Mouse (Mus musculus): ENCODE measurements around the gene Xab2. TPM values are rescaled to one million over a fixed set of nuclear protein-coding genes. Genes with fewer than 3 reads are reported as not detected.

Xab2 gene
- polyA plus RNA-seq, 1 experiment: 66.6 TPM

GRCm38 (mm10) chr8:3648990-3649389, 27.9 kb upstream of the Xab2 start:
- H3K4me1 ChIP-seq (ENCODE audit: control insufficient read depth, insufficient read depth, low read length): no peaks in the 10 kb centered on the region
- H3K4me3 ChIP-seq (replicated peaks; ENCODE audit: extremely low read depth, low read depth, low read length): no peak overlapping the region
- DNase-seq: no peak
- TF ChIP-seq POLR2A (IDR thresholded peaks at IDR 0.05; ENCODE audit: borderline replicate concordance, extremely low read depth, low read depth, low read length) (no peak), CTCF (IDR thresholded peaks at IDR 0.05; ENCODE audit: insufficient read depth, low read length) (no peak)
- WGBS: 29% methylated on average over 1 of the region's 1 CpGs

- 55% methylated on average over 2 of the region's 2 CpGs for WGBS
- DNase-seq: no peak
- TF ChIP-seq CTCF (IDR thresholded peaks at IDR 0.05; ENCODE audit: insufficient read depth, low read length) (no peak), POLR2A (IDR thresholded peaks at IDR 0.05; ENCODE audit: borderline replicate concordance, extremely low read depth, low read depth, low read length) (no peak)
- H3K4me1 ChIP-seq (ENCODE audit: control insufficient read depth, insufficient read depth, low read length): no peaks in the 10 kb centered on the region
- no peak overlapping the region for H3K4me3 ChIP-seq (replicated peaks; ENCODE audit: extremely low read depth, low read depth, low read length)
These were observed 27.2 kb upstream of the Xab2 start for GRCm38 (mm10) chr8:3648268-3648667.

- TF ChIP-seq POLR2A (IDR thresholded peaks at IDR 0.05; ENCODE audit: borderline replicate concordance, extremely low read depth, low read depth, low read length) (no peak), CTCF (IDR thresholded peaks at IDR 0.05; ENCODE audit: insufficient read depth, low read length) (no peak)
- WGBS: 66% methylated on average over 4 of the region's 4 CpGs
- Histone ChIP-seq H3K4me3 (replicated peaks; ENCODE audit: extremely low read depth, low read depth, low read length) (no peak overlapping the region), H3K4me1 (ENCODE audit: control insufficient read depth, insufficient read depth, low read length) (no peaks in the 10 kb centered on the region)
- DNase-seq: no peak
These were observed 26.4 kb upstream of the Xab2 start for GRCm38 (mm10) chr8:3647561-3647960.

GRCm38 (mm10) chr8:3646824-3647531, 25.9 kb upstream of the Xab2 start:
- TF ChIP-seq CTCF (IDR thresholded peaks at IDR 0.05; ENCODE audit: insufficient read depth, low read length): no peak
- TF ChIP-seq POLR2A (IDR thresholded peaks at IDR 0.05; ENCODE audit: borderline replicate concordance, extremely low read depth, low read depth, low read length): no peak
- no peak for DNase-seq
- H3K4me3 ChIP-seq (replicated peaks; ENCODE audit: extremely low read depth, low read depth, low read length): no peak overlapping the region
- no peaks in the 10 kb centered on the region for H3K4me1 ChIP-seq (ENCODE audit: control insufficient read depth, insufficient read depth, low read length)
- 70% methylated on average over 6 of the region's 6 CpGs for WGBS

GRCm38 (mm10) chr8:3645804-3646203, 24.7 kb upstream of the Xab2 start:
- H3K4me1 ChIP-seq (ENCODE audit: control insufficient read depth, insufficient read depth, low read length): no peaks in the 10 kb centered on the region
- H3K4me3 ChIP-seq (replicated peaks; ENCODE audit: extremely low read depth, low read depth, low read length): no peak overlapping the region
- WGBS: 18% methylated on average over 5 of the region's 5 CpGs
- TF ChIP-seq POLR2A (IDR thresholded peaks at IDR 0.05; ENCODE audit: borderline replicate concordance, extremely low read depth, low read depth, low read length) (no peak), CTCF (IDR thresholded peaks at IDR 0.05; ENCODE audit: insufficient read depth, low read length) (peak; percentile 36; the same call in 1 of the 2 replicates)
- peak; percentile 58 for DNase-seq

- WGBS: 9% methylated on average over 8 of the region's 8 CpGs
- H3K4me1 ChIP-seq (ENCODE audit: control insufficient read depth, insufficient read depth, low read length): no peaks in the 10 kb centered on the region
- DNase-seq: peak; percentile 24
- peak overlapping the region; percentile 81 for H3K4me3 ChIP-seq (replicated peaks; ENCODE audit: extremely low read depth, low read depth, low read length)
- TF ChIP-seq POLR2A (IDR thresholded peaks at IDR 0.05; ENCODE audit: borderline replicate concordance, extremely low read depth, low read depth, low read length): no peak
- no peak for TF ChIP-seq CTCF (IDR thresholded peaks at IDR 0.05; ENCODE audit: insufficient read depth, low read length)
These were observed 10.4 kb upstream of the Xab2 start for GRCm38 (mm10) chr8:3631478-3631875.

- TF ChIP-seq POLR2A (IDR thresholded peaks at IDR 0.05; ENCODE audit: borderline replicate concordance, extremely low read depth, low read depth, low read length) (peak; percentile 64; the same call in 1 of the 2 replicates), CTCF (IDR thresholded peaks at IDR 0.05; ENCODE audit: insufficient read depth, low read length) (no peak)
- peak; percentile 79 for DNase-seq
- H3K4me3 ChIP-seq (replicated peaks; ENCODE audit: extremely low read depth, low read depth, low read length): peak within 1 kb of the TSS; percentile 81
- WGBS: 5% methylated on average over 47 of the region's 47 CpGs
- H3K4me1 ChIP-seq (ENCODE audit: control insufficient read depth, insufficient read depth, low read length): no peaks in the 10 kb centered on the region
These were observed 9.7 kb upstream of the Xab2 start, which contains the start of gene Stxbp2 for GRCm38 (mm10) chr8:3630647-3631477. Gene Stxbp2 (plus strand): TSS chr8:3630955.

- DNase-seq: no peak
- H3K4me1 ChIP-seq (ENCODE audit: control insufficient read depth, insufficient read depth, low read length): no peaks in the 10 kb centered on the region
- 28% methylated on average over 5 of the region's 5 CpGs for WGBS
- no peak for TF ChIP-seq CTCF (IDR thresholded peaks at IDR 0.05; ENCODE audit: insufficient read depth, low read length)
- H3K4me3 ChIP-seq (replicated peaks; ENCODE audit: extremely low read depth, low read depth, low read length): no peak overlapping the region
These were observed 6.9 kb upstream of the Xab2 start for GRCm38 (mm10) chr8:3628014-3628413.

GRCm38 (mm10) chr8:3626971-3627370, 5.9 kb upstream of the Xab2 start:
- 31% methylated on average over 5 of the region's 5 CpGs for WGBS
- Histone ChIP-seq H3K4me3 (replicated peaks; ENCODE audit: extremely low read depth, low read depth, low read length) (no peak overlapping the region), H3K4me1 (ENCODE audit: control insufficient read depth, insufficient read depth, low read length) (no peaks in the 10 kb centered on the region)
- DNase-seq: no peak
- no peak for TF ChIP-seq POLR2A (IDR thresholded peaks at IDR 0.05; ENCODE audit: borderline replicate concordance, extremely low read depth, low read depth, low read length)
- TF ChIP-seq CTCF (IDR thresholded peaks at IDR 0.05; ENCODE audit: insufficient read depth, low read length): no peak

All from lung, adult 2 months (tissue).